Mouse (Mus musculus) forebrain, embryonic 15.5 days (tissue): ENCODE results near the gene Adig. TPM values are rescaled to one million over a fixed set of nuclear protein-coding genes. Genes with fewer than 3 reads are reported as not detected.

ENCODE experiments used
- ATAC-seq: fragments of 200-750 bp; cut with Nextera tagmentation; replicated peaks from 2 replicates; pipeline ENCODE4 v1.8.0; 2017; ENCODE audit warnings: mild to moderate bottlenecking, moderate TSS enrichment, moderate library complexity
- H3K27ac ChIP-seq: fragments of 300-500 bp; sonication (generic); replicated peaks from 2 replicates; pipeline ENCODE4 v1.5.1; 2015; ENCODE audit warnings: mild to moderate bottlenecking, inconsistent platforms
- H3K27me3 ChIP-seq: fragments of 300-500 bp; sonication (generic); 2 replicates; pipeline ENCODE4 v1.6.1; 2015; ENCODE audit warnings: inconsistent platforms
- H3K36me3 ChIP-seq: fragments of 300-500 bp; sonication (generic); 2 replicates; pipeline ENCODE4 v1.6.1; 2015; ENCODE audit warnings: mild to moderate bottlenecking, inconsistent platforms
- H3K4me1 ChIP-seq: fragments of 300-500 bp; sonication (generic); 2 replicates; pipeline ENCODE4 v1.6.1; 2015; ENCODE audit warnings: inconsistent platforms
- H3K4me2 ChIP-seq: fragments of 300-500 bp; sonication (generic); replicated peaks from 2 replicates; pipeline ENCODE4 v1.6.1; 2015; ENCODE audit warnings: mild to moderate bottlenecking, inconsistent platforms
- H3K4me3 ChIP-seq: fragments of 300-500 bp; sonication (generic); 2 replicates; pipeline ENCODE4 v1.5.1; 2015; ENCODE audit warnings: mild to moderate bottlenecking, inconsistent platforms
- H3K9ac ChIP-seq: fragments of 300-500 bp; sonication (generic); replicated peaks from 2 replicates; pipeline ENCODE4 v1.6.1; 2015; ENCODE audit warnings: mild to moderate bottlenecking, inconsistent platforms
- H3K9me3 ChIP-seq: fragments of 300-500 bp; sonication (generic); 2 replicates; pipeline ENCODE4 v1.6.1; 2016; ENCODE audit warnings: inconsistent platforms
- WGBS: fragments of 180-500 bp; shearing (Covaris S2); methylation state at CpG from one replicate; pipeline ENCODE4 v1.1.7; 2015; ENCODE audit warnings: mixed read lengths; 5-methylcytosine and 5-hydroxymethylcytosine counted together
- polyA plus RNA-seq: library from polyadenylated mRNA; unstranded; fragments of >200 nt; fragmentation: Nextera tagmentation; extraction: Ambion mirVana; gene quantifications from 2 replicates; pipeline ENCODE4 v1.2.1, GENCODE M21; 2015

Gene Adig
- polyA plus RNA-seq, 1 experiment from 2014 or later, result not detected

- H3K4me1 ChIP-seq, result peaks cover 5% of the 10 kb centered on the region; the same call in 1 of the 2 replicates
- H3K27ac ChIP-seq, result no peak overlapping the region
- H3K36me3 ChIP-seq, result no peaks in the 10 kb centered on the region
- H3K4me2 ChIP-seq, result peak overlapping the region; percentile 24; the same call in 1 of the 2 replicates
- H3K4me3 ChIP-seq, result no peak overlapping the region
- WGBS, result 2% methylated on average over 17 of the region's 17 CpGs
- 0 out of 2 replicates have a peak, but pooled peaks cover 6% of the 10 kb centered on the region for H3K27me3 ChIP-seq
- ATAC-seq, result peak; percentile 68
- H3K9me3 ChIP-seq, result no peaks in the 10 kb centered on the region
- H3K9ac ChIP-seq, result peak overlapping the region; percentile 36
Measured at GRCm38 (mm10) chr2:158546751-158547150, 44.3 kb downstream of the Adig start.

- Histone ChIP-seq H3K9me3 (no peaks in the 10 kb centered on the region), H3K4me3 (no peak overlapping the region), H3K4me1 (peaks cover 22% of the 10 kb centered on the region), H3K4me2 (no peak overlapping the region), H3K27ac (no peak overlapping the region), H3K36me3 (no peaks in the 10 kb centered on the region), H3K27me3 (peaks cover 15% of the 10 kb centered on the region), H3K9ac (no peak overlapping the region)
- ATAC-seq, result peak; percentile 69
- WGBS, result 7% methylated on average over 3 of the region's 3 CpGs
Measured at GRCm38 (mm10) chr2:158550067-158550466, 47.7 kb downstream of the Adig start.

- no peak for ATAC-seq
- 24% methylated on average over 10 of the region's 10 CpGs for WGBS
- no peak overlapping the region for H3K9ac ChIP-seq
- no peaks in the 10 kb centered on the region for H3K36me3 ChIP-seq
- peaks cover 42% of the 10 kb centered on the region for H3K4me1 ChIP-seq
- H3K4me3 ChIP-seq, result no peak overlapping the region
- H3K27me3 ChIP-seq, result peaks cover 15% of the 10 kb centered on the region
- H3K9me3 ChIP-seq, result no peaks in the 10 kb centered on the region
- H3K4me2 ChIP-seq, result no peak overlapping the region
- 0 out of 2 replicates have a peak overlapping the region, but pooled peaks have one; percentile 0 for H3K27ac ChIP-seq
Measured at GRCm38 (mm10) chr2:158554366-158554765, 52.0 kb downstream of the Adig start.

- WGBS, result 0% methylated on average over 7 of the region's 7 CpGs
- Histone ChIP-seq H3K27me3 (peaks cover 15% of the 10 kb centered on the region), H3K9me3 (no peaks in the 10 kb centered on the region), H3K27ac (peak overlapping the region; percentile 94), H3K4me1 (peaks cover 51% of the 10 kb centered on the region), H3K4me3 (0 out of 2 replicates have a peak overlapping the region, but pooled peaks have one; percentile 33), H3K4me2 (peak overlapping the region; percentile 51), H3K9ac (no peak overlapping the region), H3K36me3 (no peaks in the 10 kb centered on the region)
- no peak for ATAC-seq
Measured at GRCm38 (mm10) chr2:158555252-158555651, 52.8 kb downstream of the Adig start.

GRCm38 (mm10) chr2:158555812-158556211, 53.4 kb downstream of the Adig start:
- H3K9me3 ChIP-seq, result no peaks in the 10 kb centered on the region
- H3K36me3 ChIP-seq, result no peaks in the 10 kb centered on the region
- peak; percentile 27; the same call in 1 of the 2 replicates for ATAC-seq
- H3K4me1 ChIP-seq, result peaks cover 57% of the 10 kb centered on the region
- WGBS, result 1% methylated on average over 8 of the region's 8 CpGs
- H3K4me2 ChIP-seq, result peak overlapping the region; percentile 51
- peak overlapping the region; percentile 31 for H3K9ac ChIP-seq
- peak overlapping the region; percentile 94 for H3K27ac ChIP-seq
- H3K4me3 ChIP-seq, result peak overlapping the region; percentile 33
- peaks cover 12% of the 10 kb centered on the region for H3K27me3 ChIP-seq

- peak; percentile 23 for ATAC-seq
- Histone ChIP-seq H3K4me3 (peak overlapping the region; percentile 33), H3K4me2 (peak overlapping the region; percentile 51), H3K36me3 (no peaks in the 10 kb centered on the region), H3K27ac (peak overlapping the region; percentile 94), H3K27me3 (peaks cover 9% of the 10 kb centered on the region), H3K9ac (peak overlapping the region; percentile 31), H3K9me3 (no peaks in the 10 kb centered on the region), H3K4me1 (peaks cover 61% of the 10 kb centered on the region)
- whole genome bisulfite sequencing, result 1% methylated on average over 20 of the region's 20 CpGs
Measured at GRCm38 (mm10) chr2:158556225-158556624, 53.8 kb downstream of the Adig start.

GRCm38 (mm10) chr2:158556750-158557149, 54.3 kb downstream of the Adig start:
- ATAC-seq, result peak; percentile 80
- H3K4me1 ChIP-seq, result peaks cover 66% of the 10 kb centered on the region
- no peak overlapping the region for H3K4me2 ChIP-seq

More at GRCm38 (mm10) chr2:158556750-158557149, 54.3 kb downstream of the Adig start:
- Histone ChIP-seq H3K27me3 (peaks cover 9% of the 10 kb centered on the region), H3K9me3 (no peaks in the 10 kb centered on the region), H3K4me3 (no peak overlapping the region), H3K9ac (no peak overlapping the region), H3K36me3 (no peaks in the 10 kb centered on the region), H3K27ac (peak overlapping the region; percentile 94)
- WGBS, result 3% methylated on average over 5 of the region's 5 CpGs

Other genes with a start within 250 kb of the Adig start
- gene Bpi, start 244.5 kb upstream of the Adig start, polyA plus RNA-seq, result not detected in 2 replicates
- 2.4 and 2.7 TPM in 2 replicates for gene Lbp, start 196.1 kb upstream of the Adig start, polyA plus RNA-seq
- 108 and 109 TPM in 2 replicates for gene Snhg11, start 127.0 kb upstream of the Adig start, polyA plus RNA-seq
- 23.8 and 27.7 TPM in 2 replicates for gene Ralgapb, start 92.8 kb upstream of the Adig start, polyA plus RNA-seq
- gene Arhgap40, start 10.2 kb downstream of the Adig start, polyA plus RNA-seq, result 0.37 and 0.42 TPM in 2 replicates
- 7.1 and 7.4 TPM in 2 replicates for gene Slc32a1, start 108.2 kb downstream of the Adig start, polyA plus RNA-seq
- gene Actr5, start 122.3 kb downstream of the Adig start, polyA plus RNA-seq, result 13.4 and 14.7 TPM in 2 replicates
- gene Ppp1r16b, start 162.8 kb downstream of the Adig start, polyA plus RNA-seq, result 22.1 and 24.4 TPM in 2 replicates